Mouse (Mus musculus) midbrain, embryonic 13.5 days (tissue): Measurements from ENCODE around the gene Oxt. TPM values are rescaled to one million over a fixed set of nuclear protein-coding genes. Genes with fewer than 3 reads are reported as not detected.

Experiments used
- ATAC-seq: fragments of 200-750 bp; cut with Nextera tagmentation; 2 replicates; pipeline ENCODE4 v1.8.0; 2017; ENCODE audit warnings: mild to moderate bottlenecking, moderate TSS enrichment, moderate library complexity
- H3K27ac ChIP-seq: fragments of 300-500 bp; sonication (generic); 2 replicates; pipeline ENCODE4 v1.5.1; 2015; ENCODE audit warnings: inconsistent platforms, mild to moderate bottlenecking, moderate library complexity
- H3K27me3 ChIP-seq: fragments of 300-500 bp; sonication (generic); 2 replicates; pipeline ENCODE4 v1.6.1; 2015; ENCODE audit warnings: mild to moderate bottlenecking, inconsistent platforms
- H3K36me3 ChIP-seq: fragments of 300-500 bp; sonication (generic); 2 replicates; pipeline ENCODE4 v1.6.1; 2015; ENCODE audit warnings: mild to moderate bottlenecking, inconsistent platforms
- H3K4me1 ChIP-seq: fragments of 300-500 bp; sonication (generic); replicated peaks from 2 replicates; pipeline ENCODE4 v1.6.1; 2015; ENCODE audit warnings: inconsistent platforms
- H3K4me2 ChIP-seq: fragments of 300-500 bp; sonication (generic); replicated peaks from 2 replicates; pipeline ENCODE4 v1.6.1; 2015; ENCODE audit warnings: moderate library complexity, mild to moderate bottlenecking, inconsistent platforms
- H3K4me3 ChIP-seq: fragments of 300-500 bp; sonication (generic); replicated peaks from 2 replicates; pipeline ENCODE4 v1.5.1; 2015; ENCODE audit warnings: mild to moderate bottlenecking, inconsistent platforms
- H3K9ac ChIP-seq: fragments of 300-500 bp; sonication (generic); replicated peaks from 2 replicates; pipeline ENCODE4 v1.6.1; 2015; ENCODE audit warnings: mild to moderate bottlenecking, inconsistent platforms
- H3K9me3 ChIP-seq: fragments of 300-500 bp; sonication (generic); 2 replicates; pipeline ENCODE4 v1.6.1; 2016; ENCODE audit warnings: mild to moderate bottlenecking, inconsistent platforms
- WGBS: fragments of 180-500 bp; shearing (Covaris S2); methylation state at CpG from one replicate; pipeline ENCODE4 v1.1.7; 2015; 5-methylcytosine and 5-hydroxymethylcytosine counted together
- polyA plus RNA-seq: library from polyadenylated mRNA; unstranded; fragments of >200 nt; fragmentation: Nextera tagmentation; extraction: Ambion mirVana; gene quantifications from 2 replicates; pipeline ENCODE4 v1.2.1, GENCODE M21; 2015

The Oxt gene
- polyA plus RNA-seq, result not detected in 2 replicates

DNA sequence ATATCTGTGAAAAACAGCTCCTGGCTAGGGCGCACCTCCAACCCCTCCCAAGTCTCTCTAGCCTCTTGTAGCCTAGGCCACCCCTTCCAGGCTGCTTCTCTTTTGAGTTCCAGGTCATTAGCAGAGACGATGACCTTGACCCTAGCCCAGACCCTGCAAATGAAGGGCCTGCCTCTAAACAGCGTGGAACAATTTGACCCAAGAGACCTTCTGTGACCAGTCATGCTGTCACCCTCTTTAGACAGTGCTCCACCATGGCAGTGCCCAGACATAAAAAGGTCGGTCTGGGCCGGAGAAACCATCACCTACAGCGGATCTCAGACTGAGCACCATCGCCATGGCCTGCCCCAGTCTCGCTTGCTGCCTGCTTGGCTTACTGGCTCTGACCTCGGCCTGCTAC lies at the start of gene Oxt:
Gene Oxt (plus strand): TSS at position 301 of the 400 bp plus-strand sequence.
- Histone ChIP-seq H3K27me3 (peaks cover 65% of the 10 kb centered on the region), H3K4me1 (peaks cover 29% of the 10 kb centered on the region), H3K9ac (peak within 1 kb of the TSS; percentile 45), H3K4me2 (peak within 1 kb of the TSS; percentile 51), H3K9me3 (no peaks in the 10 kb centered on the region), H3K4me3 (peak within 1 kb of the TSS; percentile 32), H3K27ac (no peak within 1 kb of the TSS), H3K36me3 (no peaks in the 10 kb centered on the region)
- WGBS, result 45% methylated on average over 9 of the region's 9 CpGs
- ATAC-seq, result 0 out of 2 replicates have a peak, but pooled peaks have one; percentile 18

DNA sequence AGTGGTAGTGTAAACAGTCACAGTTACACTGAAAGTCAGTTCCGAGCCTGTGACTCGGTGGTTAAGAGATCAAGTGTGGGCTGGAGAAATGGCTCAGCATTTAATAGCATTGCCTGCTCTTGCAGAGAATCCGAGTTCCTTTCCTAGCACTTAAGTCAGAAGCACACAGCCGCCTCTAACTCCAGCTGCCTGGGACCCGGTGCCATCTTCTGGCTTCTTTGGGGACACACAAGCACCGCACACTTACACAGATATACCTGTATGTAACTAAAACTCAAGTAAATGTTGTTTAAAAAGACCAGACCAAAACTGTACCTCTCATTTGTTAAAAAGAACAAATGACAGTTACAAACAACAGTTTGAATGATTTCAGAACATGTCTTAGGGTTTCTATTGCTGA lies 47.5 kb upstream of the Oxt start:
- Histone ChIP-seq H3K4me1 (no peaks in the 10 kb centered on the region), H3K4me2 (no peak overlapping the region), H3K9me3 (no peaks in the 10 kb centered on the region), H3K36me3 (peaks cover 51% of the 10 kb centered on the region), H3K27me3 (no peaks in the 10 kb centered on the region), H3K4me3 (no peak overlapping the region), H3K9ac (no peak overlapping the region), H3K27ac (no peak overlapping the region)
- 81% methylated on average over 6 of the region's 6 CpGs for WGBS
- no peak for ATAC-seq

DNA sequence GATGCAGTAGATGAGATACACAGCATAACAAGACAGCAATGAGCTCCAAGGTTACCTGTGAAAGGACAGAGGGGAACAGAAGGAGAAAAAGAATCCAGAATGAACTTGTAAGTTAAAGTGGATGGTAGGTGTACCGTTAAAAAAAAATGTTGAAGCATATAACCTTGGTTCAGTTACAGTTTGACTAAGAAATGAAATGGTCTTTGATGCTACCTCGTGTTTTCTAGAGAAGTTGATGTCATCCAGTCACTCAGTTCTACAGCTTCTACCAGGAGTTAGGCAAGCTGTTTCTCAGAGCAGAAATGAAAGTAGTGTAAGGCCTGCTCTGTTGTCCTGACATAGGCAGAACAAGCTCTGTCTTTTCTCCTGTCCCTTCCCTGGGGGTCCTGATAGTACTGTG lies 46.7 kb upstream of the Oxt start:
- Histone ChIP-seq H3K9ac (no peak overlapping the region), H3K9me3 (no peaks in the 10 kb centered on the region), H3K4me2 (no peak overlapping the region), H3K4me1 (no peaks in the 10 kb centered on the region), H3K36me3 (peaks cover 53% of the 10 kb centered on the region), H3K27me3 (no peaks in the 10 kb centered on the region), H3K4me3 (no peak overlapping the region), H3K27ac (no peak overlapping the region)
- no peak for ATAC-seq
- WGBS, result 94% methylated on average over 2 of the region's 2 CpGs

DNA sequence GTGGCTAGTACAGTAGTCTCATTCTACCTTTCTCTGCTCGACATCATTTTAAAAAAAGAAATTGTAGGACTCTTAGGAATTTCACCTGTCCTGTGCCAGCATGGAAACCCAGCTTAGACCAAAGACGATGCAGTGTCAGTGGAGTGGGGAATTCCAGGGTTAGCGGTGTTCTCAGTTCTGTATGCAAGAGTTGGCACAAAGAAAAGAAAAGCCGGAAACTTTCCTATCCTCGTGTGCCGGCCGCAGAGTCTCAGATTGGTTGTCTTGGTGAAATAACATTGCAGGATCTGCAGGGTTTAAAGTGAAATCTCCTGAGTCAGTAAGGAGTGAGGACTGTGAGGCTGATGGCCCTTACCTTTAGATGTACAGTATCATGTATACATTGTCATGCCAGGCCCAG lies 46.0 kb upstream of the Oxt start:
- H3K9me3 ChIP-seq, result no peaks in the 10 kb centered on the region
- peaks cover 52% of the 10 kb centered on the region for H3K36me3 ChIP-seq
- no peak for ATAC-seq
- no peak overlapping the region for H3K9ac ChIP-seq
- 78% methylated on average over 7 of the region's 7 CpGs for WGBS
- H3K4me3 ChIP-seq, result no peak overlapping the region
- no peaks in the 10 kb centered on the region for H3K4me1 ChIP-seq
- no peaks in the 10 kb centered on the region for H3K27me3 ChIP-seq
- H3K27ac ChIP-seq, result no peak overlapping the region
- no peak overlapping the region for H3K4me2 ChIP-seq

DNA sequence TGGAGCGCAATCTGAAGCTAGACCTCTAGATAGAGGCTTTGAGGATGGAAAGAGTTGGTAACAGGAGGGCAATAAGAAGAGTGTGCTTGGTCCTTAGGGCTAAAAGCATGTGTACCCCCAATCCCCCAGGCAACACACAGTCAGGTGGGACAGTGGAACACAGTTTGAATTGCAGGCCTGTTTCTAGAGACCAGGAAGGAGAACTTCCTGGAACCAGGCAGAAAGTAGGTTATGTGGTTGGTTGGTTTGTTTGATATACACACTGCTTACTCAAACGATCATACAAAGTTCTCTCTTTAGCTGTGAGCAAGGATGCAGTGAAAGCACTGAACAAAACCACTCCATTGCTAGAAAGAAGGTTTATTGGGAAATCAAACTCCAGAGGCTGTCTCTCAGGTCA lies 43.8 kb upstream of the Oxt start:
- H3K9ac ChIP-seq, result no peak overlapping the region
- H3K4me2 ChIP-seq, result no peak overlapping the region
- H3K27me3 ChIP-seq, result no peaks in the 10 kb centered on the region
- H3K36me3 ChIP-seq, result peaks cover 53% of the 10 kb centered on the region
- WGBS, result 96% methylated on average over 2 of the region's 2 CpGs
- no peaks in the 10 kb centered on the region for H3K9me3 ChIP-seq
- no peak overlapping the region for H3K27ac ChIP-seq
- H3K4me3 ChIP-seq, result no peak overlapping the region
- no peak for ATAC-seq
- H3K4me1 ChIP-seq, result no peaks in the 10 kb centered on the region

DNA sequence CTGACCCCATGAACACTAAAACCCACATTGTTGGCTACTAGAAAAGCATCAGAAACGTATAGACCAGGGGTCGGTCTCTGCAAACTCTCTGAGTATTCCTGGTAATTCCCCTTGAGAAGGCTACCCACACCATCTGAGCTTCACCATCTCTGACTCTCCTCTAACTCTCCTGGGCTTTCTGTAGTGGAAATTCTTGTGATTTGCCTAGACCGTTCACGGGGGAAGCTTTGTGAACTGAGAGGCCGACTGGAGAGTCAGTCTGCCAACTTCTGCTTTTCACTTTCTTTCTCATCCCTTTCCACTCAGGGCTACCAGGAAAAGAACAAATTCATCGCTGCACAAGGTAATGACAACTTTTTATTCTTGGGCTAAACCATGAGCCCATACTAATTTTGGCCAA lies 41.0 kb upstream of the Oxt start:
- Histone ChIP-seq H3K36me3 (peaks cover 74% of the 10 kb centered on the region), H3K4me1 (no peaks in the 10 kb centered on the region), H3K4me3 (no peak overlapping the region), H3K9ac (no peak overlapping the region), H3K27me3 (no peaks in the 10 kb centered on the region), H3K27ac (no peak overlapping the region), H3K4me2 (no peak overlapping the region), H3K9me3 (no peaks in the 10 kb centered on the region)
- no peak for ATAC-seq
- WGBS, result 88% methylated on average over 6 of the region's 6 CpGs

DNA sequence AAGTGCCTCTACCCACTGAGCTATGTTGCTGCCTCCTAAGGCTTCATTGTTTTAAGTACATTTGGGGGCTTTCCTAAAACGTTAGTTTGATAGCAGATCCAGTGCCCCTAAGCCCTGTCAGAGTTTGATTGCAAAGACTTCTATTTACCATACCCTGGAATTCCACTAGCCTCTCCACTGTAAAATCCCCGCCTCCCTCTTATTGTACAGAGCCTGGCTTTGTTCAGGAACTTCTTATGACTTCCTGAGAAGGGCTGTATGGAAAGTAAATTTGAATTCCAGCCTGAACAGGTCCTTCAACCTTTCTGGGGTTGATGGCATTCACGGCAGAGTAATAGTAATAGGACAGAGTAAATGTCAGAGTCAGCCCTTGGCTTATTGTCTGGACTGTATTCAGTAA lies 39.1 kb upstream of the Oxt start:
- Histone ChIP-seq H3K4me1 (no peaks in the 10 kb centered on the region), H3K9me3 (no peaks in the 10 kb centered on the region), H3K27ac (no peak overlapping the region), H3K4me3 (no peak overlapping the region), H3K27me3 (no peaks in the 10 kb centered on the region), H3K9ac (no peak overlapping the region), H3K36me3 (peaks cover 89% of the 10 kb centered on the region), H3K4me2 (no peak overlapping the region)
- 72% methylated on average over 3 of the region's 3 CpGs for WGBS
- ATAC-seq, result no peak

DNA sequence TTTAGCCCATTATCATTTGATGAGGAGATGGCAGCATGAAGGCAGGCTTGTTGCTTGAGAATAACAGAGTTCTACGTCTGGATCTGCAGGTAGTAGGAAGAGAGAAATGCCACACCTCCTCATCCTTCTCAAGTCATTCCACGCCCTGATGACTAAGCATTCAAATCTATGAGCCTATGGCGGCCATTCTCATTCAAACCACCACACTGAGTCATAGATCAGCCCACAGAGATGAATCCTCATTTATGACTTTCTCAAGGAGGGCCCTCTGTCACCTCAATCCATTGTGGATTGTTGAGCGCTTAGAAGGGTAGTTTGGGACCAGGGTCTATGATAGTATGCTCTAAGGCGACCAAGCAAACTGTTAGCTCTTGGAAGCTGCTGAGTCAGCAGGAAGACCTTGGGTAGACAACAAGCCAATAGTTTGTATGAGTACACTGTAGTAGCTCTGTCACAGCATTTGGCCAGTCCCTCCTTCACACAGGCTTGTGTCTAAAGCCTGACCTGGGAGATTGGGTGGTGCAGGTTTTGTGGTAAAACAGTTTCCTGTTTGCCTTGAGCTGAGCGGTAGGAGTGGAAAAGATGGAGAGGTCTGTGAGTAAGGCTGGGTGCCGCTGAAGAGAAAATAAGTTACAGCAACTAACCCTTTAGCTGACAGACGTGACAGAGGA lies 37.0 kb upstream of the Oxt start:
- Histone ChIP-seq H3K27ac (no peak overlapping the region), H3K9ac (no peak overlapping the region), H3K4me3 (no peak overlapping the region), H3K27me3 (no peaks in the 10 kb centered on the region), H3K36me3 (peaks cover 92% of the 10 kb centered on the region), H3K4me2 (no peak overlapping the region), H3K4me1 (no peaks in the 10 kb centered on the region), H3K9me3 (no peaks in the 10 kb centered on the region)
- no peak for ATAC-seq
- 90% methylated on average over 8 of the region's 8 CpGs for WGBS

DNA sequence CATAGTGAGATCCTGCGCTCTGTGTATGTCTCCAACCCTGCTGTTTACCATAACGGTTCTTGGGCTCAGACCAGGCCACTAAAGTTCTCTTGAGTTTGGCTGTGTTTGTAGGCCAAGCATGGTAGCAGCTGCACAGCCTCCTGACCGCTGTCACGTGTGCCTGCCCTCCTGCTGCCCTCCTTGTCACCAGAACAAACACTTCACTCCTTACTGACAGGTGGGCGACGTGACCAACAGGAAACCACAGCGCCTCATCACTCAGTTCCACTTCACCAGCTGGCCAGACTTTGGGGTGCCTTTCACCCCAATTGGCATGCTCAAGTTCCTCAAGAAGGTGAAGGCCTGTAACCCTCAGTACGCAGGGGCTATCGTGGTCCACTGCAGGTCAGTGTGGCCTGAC lies 35.7 kb upstream of the Oxt start:
- Histone ChIP-seq H3K4me1 (no peaks in the 10 kb centered on the region), H3K27ac (no peak overlapping the region), H3K36me3 (peaks cover 92% of the 10 kb centered on the region), H3K9me3 (no peaks in the 10 kb centered on the region), H3K4me3 (no peak overlapping the region), H3K9ac (no peak overlapping the region), H3K4me2 (no peak overlapping the region), H3K27me3 (no peaks in the 10 kb centered on the region)
- no peak for ATAC-seq
- 94% methylated on average over 9 of the region's 9 CpGs for WGBS

DNA sequence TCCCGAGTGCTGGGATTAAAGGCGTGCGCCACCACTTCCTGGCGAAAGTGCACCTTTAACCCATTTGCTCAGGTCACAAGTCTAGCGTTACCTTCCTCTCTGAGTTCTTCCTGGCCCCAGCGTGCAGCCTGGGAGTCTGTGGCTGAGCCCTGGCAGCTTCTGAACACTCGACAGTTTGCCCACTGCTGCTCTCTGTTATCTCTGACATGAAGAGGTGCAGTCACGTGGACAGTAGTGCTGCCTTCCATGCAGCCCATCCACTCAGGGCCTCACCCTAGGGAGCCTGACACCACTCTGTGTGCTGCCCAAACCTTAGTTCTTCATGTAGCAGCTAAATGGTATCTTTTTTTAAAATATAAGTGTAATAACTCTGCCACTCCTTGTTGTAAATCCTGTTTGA lies 29.0 kb upstream of the Oxt start:
- Histone ChIP-seq H3K4me1 (no peaks in the 10 kb centered on the region), H3K4me3 (no peak overlapping the region), H3K4me2 (no peak overlapping the region), H3K9me3 (no peaks in the 10 kb centered on the region), H3K27ac (no peak overlapping the region), H3K27me3 (no peaks in the 10 kb centered on the region), H3K9ac (no peak overlapping the region), H3K36me3 (peaks cover 97% of the 10 kb centered on the region)
- 90% methylated on average over 8 of the region's 8 CpGs for WGBS
- ATAC-seq, result no peak

DNA sequence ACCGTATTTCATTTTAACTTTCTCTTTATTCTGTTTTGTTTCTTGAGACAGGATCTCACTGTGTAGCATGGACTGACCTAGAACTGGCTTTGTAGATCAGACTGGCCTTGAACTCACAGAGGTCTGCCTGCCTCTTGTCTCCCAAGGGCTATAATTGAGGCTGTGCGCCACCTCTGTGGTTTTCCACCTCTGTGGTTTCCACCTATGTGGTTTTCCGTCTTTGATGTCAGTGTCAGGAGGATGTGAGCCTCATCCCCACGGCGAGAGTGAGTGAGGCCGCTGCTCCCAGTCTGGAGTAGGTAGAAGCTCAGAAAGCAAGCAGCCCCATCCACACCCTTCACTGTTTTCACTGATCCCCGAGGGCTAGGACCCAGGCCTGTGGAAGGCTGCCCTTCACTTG lies 21.1 kb upstream of the Oxt start:
- Histone ChIP-seq H3K4me3 (no peak overlapping the region), H3K9me3 (no peaks in the 10 kb centered on the region), H3K36me3 (peaks cover 77% of the 10 kb centered on the region), H3K9ac (no peak overlapping the region), H3K27ac (no peak overlapping the region), H3K27me3 (no peaks in the 10 kb centered on the region), H3K4me2 (no peak overlapping the region), H3K4me1 (no peaks in the 10 kb centered on the region)
- ATAC-seq, result no peak
- 93% methylated on average over 7 of the region's 7 CpGs for WGBS

DNA sequence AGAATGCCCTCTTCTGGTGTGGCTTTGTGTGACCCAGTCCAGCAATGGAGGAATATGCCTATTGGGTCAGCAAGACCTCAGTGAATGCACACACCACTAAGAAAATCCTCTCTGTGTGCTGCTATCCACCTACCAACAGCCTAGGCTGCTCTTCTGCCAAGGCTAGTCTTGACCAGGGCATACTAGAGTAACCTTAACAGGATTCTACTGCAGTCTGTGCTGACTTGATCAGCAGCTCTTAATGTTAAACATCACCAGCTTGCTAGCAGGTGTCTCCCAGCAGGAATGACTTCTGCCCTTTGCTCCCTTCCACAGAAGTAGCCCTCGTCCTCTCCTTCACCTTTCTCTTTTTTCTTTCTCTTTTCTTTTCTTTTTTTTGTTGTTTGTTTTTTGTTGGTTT lies 19.7 kb upstream of the Oxt start:
- H3K36me3 ChIP-seq, result peaks cover 64% of the 10 kb centered on the region
- no peak for ATAC-seq
- WGBS, result 83% methylated on average over 1 of the region's 1 CpGs

DNA sequence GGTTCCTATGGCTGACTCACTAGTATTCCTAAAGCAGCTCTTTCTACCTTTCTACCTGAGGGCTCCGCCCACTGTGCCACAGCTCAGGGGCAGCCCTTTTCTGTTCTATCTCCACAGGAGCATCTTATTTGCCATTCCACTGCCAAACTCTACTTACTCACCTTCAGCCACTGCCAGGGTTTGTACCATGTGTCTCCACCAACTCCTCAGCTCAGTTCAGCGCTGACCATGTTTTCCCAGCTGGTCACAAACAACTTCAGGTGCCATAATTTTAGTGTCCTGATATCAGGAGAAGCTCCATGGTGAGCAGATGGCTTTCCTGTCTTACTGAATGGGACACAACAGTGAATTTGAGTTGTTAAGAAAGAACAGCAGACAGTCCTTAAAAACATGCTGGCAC lies 18.5 kb upstream of the Oxt start:
- Histone ChIP-seq H3K9ac (no peak overlapping the region), H3K36me3 (peaks cover 52% of the 10 kb centered on the region), H3K4me3 (no peak overlapping the region), H3K27ac (no peak overlapping the region), H3K4me1 (peaks cover under 1% of the 10 kb centered on the region; the same call in 1 of the 2 replicates), H3K27me3 (no peaks in the 10 kb centered on the region), H3K9me3 (no peaks in the 10 kb centered on the region), H3K4me2 (no peak overlapping the region)
- 98% methylated on average over 2 of the region's 2 CpGs for WGBS
- ATAC-seq, result no peak

More for the DNA sequence above, 19.7 kb upstream of the Oxt start:
- Histone ChIP-seq H3K9me3 (no peaks in the 10 kb centered on the region), H3K9ac (no peak overlapping the region), H3K27ac (no peak overlapping the region), H3K4me3 (no peak overlapping the region), H3K4me2 (no peak overlapping the region), H3K27me3 (no peaks in the 10 kb centered on the region), H3K4me1 (no peaks in the 10 kb centered on the region)
